Mouse (Mus musculus): ENCODE measurements around the gene Pde11a.
A peak's percentile ranks its signal among the peaks of the same experiment; 100 is the strongest.

The Pde11a gene

DNA sequence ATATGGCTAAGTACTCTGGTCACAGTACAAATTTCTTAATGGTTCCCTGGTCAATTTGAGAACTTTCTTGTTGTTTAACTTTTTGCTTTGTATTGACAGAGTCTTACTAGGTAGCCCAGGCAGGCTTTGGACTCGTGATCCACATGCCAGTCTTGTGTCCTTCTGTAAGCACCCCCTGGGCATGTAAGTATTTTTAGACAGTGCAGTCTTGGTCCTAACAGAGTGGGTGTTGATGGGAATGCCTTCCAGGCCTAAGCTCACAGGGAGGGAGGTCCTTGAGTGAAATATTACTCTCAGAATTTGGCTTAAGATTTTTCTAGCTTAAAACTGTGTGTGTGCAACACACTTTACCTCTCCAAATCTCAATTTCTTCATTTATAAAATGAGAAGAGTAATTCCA, 153.4 kb downstream of the Pde11a start:
- no peak for DNase-seq (ENCODE audit: low read depth, low spot score)

DNA sequence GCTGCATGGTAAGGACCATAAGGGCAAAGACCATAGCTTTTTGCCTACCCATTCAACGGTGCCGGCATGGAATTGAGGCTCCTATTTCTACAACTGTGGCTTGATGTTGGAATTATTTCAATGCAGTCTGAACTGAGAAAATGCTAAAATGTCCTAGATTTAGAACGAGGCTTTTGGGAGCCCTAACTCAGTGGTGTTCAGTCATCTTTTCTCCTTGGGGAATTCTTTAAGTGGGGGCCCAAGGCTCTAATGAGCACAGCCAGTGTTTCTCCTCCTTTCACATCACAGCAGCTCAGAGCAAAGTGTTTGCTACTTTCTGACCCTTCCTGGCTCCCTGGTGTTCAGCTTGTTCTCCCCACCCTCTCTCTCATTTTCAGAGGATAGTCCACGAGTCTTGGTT, 175.8 kb downstream of the Pde11a start:
- DNase-seq (ENCODE audit: low read depth, low spot score): no peak

DNA sequence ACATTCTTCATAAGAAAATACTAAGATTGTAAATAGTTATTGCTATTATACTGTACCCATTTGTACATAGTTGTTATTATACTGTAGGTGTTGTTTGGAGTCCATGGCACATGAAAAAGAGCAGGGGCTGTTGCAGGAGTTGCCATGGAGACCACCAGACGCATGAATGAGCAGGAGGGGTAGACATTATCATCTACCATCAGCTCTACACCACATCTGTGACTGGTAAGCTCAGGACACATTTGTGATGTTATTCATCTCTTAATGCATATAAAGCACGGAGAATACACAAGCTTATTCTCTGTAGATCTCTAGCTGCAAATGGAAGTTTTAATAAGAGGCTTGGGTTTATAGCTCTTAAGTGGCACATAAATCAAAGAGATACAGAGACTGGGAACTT, 179.6 kb downstream of the Pde11a start:
- DNase-seq (ENCODE audit: low read depth, low spot score): no peak

DNA sequence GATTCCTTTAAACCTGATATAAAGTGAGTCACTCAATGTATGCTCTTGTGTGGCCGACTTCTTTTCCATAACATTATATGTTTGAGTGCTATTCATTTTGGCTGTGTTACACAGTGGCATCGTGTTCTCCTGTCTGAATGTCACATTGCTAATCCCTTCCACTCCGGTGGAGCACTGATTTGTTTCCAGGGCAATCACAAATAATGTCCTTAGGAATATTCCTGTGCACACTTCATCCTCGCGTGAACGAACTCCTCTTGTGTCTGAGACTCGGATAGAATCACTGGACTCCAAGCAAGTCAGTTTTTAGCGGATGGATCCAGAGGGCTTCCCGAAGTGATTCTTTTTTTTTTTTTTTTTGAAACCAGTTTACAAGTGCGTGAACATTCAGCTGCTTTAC, 197.4 kb downstream of the Pde11a start:
- no peak for DNase-seq (ENCODE audit: low read depth, low spot score)

DNA sequence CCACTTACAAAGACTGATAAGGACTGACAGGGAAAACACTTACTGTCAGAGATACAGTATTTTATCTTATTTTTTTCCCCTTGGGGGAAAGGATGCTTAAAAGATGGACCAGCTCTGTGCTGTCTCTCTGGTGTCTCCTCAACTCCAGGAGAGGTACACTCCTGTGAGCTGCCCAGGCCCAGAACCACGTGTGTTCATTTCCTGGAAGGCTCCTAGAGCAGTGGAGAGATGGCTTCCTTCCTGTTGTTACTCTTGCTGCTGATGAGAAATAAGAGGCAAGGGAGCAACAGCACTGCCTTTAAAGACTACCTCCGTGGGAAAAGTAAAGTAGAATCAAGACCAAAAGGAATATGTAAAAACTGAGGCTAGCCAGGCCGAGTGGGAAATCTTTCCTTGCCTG, 205.6 kb downstream of the Pde11a start:
- no peak for DNase-seq (ENCODE audit: low read depth, low spot score)

DNA sequence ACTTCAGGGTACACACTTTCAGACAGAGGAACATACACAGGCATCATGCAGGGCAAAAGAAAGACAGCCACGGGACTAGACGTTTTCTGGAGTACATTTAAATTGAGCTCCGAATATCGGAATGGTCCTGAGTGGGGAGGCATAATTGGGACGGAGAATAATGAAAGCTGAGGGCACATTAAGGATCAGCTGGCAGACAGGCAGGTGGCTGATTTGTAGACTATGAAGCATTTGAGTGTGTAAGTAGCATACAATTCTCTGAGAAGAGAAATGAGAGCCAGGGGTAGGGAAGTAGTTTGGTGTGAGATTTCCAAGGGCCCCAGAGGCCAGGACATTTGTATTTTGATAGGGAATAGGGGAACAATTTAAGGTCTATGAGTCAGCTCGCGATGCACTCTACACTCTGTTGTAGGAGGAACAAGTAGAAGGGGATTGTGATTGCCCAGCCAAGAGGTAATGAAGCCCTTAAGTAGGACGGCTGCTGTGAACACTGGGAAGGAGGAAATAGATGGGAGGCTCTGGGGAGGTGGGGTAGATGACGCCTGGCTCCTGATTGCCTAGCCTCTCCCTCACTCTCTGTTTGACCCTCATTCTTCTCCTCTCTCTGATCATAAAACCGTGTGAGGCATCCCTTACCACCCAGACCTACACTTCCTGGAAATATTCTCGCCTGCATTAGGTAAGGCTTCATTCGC, 208.5 kb downstream of the Pde11a start:
- DNase-seq (ENCODE audit: low read depth, low spot score): no peak

DNA sequence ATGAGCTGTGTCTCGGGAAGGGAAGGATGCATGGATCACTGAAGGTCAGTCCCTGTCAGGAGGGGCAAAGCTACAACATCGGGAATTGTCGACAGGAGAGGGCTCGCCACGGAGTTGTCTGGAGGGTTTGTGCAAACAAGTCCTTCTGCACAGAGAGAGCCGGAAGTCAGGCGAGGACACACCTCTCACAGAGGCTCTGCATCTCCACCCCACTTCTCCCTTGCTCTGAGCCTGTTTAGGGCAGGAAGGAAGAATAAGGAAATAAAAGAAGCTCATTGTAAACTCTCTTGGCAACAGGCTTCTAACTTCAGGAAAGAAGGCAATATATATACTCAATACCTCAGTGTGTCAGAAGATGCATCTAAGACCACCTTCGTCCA, 209.5 kb downstream of the Pde11a start:
- no peak for DNase-seq (ENCODE audit: low read depth, low spot score)

DNA sequence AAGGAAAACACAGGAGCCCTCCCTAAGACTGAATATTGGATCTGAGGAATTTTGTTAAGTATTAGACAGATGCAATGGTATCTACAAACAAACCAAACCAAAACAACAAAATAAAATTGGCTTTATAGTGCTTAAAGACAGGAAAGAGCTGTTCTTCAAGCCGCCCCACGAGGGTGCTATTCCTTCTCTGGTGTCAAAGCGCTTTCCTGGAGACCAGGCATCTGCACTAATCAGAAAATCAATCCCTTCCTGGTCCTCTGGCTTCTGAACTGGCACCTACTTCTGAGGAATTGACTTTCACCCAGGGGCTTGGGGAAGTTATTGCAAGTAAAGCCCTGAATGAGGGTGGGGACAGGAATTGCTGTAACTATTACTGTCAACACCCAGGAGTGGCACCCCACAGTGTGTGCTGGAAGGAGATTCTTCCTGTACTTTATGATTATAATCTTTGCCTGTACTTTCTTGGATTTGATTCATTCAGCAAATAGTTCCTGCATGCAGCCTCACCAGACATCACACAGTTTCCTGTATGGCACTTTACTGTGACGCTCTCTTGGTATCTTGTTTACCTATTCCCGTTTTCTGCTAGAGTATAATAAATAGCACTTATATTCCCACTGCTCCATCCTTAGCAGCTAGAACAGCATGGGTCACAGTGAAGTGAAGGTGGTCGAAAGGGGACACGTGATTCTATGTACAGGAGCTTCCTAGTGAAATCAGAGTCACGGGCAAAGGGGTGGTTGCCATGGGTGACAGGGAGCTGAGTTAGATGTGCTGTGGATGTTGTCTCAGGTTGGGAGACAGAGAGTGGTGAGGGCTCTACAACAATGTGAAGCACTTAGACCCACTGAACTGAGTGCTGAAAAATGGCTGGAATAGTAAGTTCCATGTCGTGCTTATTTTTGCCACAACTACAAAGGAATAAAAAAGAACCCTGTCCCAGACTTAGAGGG, 210.2 kb downstream of the Pde11a start:
- DNase-seq (ENCODE audit: low read depth, low spot score): peak; percentile 63

DNA sequence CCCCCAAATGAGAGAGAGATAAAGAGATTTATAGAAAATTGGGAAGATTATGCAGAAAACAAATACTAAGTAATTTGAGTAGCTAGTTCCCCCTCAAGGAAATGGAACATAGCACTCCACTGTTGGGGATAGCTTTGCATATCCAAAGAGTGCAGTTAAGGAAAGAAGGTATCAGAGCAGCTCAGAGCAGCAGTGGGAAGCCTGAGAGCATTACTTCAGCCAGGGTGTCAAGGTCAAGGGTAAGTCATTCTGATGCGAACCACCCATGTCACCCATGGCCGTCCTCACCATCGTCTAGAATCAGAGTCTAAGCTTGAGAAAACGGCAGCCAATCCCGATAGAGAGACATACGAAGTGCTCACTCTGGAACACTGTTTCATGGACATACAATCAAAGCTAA, 211.9 kb downstream of the Pde11a start:
- peak; percentile 52 for DNase-seq (ENCODE audit: low read depth, low spot score)

DNA sequence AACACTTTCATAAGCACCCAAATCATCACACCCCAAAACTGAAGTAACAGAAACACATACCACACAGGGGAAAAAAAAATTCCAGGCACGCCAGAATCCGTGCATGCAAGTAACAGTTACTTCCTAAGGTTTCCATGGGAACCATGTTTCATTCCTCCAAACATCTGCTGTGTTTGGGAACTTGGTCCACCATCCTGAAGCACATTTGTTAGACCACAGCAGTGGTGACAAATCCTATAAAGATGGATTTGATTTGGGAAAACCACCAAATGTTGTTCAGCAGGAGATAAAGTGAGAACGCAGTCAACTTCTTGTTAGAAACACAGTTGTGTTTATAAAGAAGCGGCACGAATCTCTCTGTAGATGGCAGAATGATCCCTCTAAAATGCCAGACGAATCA, 213.8 kb downstream of the Pde11a start:
- DNase-seq (ENCODE audit: low read depth, low spot score): no peak

DNA sequence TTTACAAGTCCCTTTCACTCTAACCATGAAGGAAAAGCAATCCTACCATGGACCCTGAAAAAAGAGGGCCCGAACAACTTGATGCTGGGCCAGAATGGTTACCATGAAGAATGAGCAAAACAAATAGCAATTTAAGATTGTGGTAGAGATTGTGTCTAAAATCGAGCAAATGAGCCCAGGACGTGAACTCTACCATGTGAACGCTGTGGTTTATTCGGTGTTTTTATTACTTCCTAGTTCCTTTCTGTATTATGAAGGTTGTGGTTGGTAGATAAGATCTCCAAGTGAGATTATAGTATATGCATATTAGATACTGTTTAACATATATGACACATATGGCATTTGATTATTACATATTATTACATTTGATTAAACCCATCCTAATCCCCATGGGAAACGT, 216.4 kb downstream of the Pde11a start:
- no peak for DNase-seq (ENCODE audit: low read depth, low spot score)

DNA sequence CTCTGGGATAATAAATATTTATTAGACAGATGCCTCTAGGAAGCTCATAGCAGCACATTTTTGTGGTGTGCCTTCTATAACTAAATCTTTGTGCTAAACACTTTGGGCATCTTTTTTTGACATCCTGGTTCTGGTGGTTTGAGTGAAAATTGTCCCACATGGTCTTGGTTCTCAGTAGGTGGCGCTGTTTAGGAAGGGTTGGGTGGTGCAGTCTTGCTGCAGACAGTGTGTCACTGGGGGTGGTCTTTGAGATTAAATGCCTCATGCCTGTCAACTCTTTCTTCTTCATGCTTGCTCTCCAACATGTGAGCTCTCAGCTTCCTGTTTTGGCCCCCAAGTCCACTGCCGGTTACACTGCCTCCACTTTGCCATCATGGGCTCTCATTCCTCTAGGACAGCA, 218.7 kb downstream of the Pde11a start:
- DNase-seq (ENCODE audit: low read depth, low spot score): peak; percentile 52

DNA sequence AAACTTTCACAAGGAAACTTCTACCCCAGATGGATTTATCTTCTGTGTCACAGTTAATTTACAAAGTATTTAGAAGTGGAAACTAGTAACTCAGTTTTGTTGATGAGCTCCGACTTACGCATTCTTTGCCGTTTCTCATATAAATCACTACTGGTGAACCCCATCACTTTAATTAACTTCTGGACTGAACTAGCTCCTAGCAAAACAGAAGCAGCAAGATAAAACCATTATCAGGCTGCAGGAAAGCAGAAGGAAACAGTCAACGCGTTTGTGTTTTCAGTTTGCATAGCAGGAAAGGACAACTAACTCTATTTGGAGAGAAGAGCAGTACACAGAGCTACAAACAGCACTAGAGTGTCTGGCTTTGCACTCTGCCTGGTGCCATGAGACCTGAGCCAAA, 220.1 kb downstream of the Pde11a start:
- DNase-seq (ENCODE audit: low read depth, low spot score): no peak

DNA sequence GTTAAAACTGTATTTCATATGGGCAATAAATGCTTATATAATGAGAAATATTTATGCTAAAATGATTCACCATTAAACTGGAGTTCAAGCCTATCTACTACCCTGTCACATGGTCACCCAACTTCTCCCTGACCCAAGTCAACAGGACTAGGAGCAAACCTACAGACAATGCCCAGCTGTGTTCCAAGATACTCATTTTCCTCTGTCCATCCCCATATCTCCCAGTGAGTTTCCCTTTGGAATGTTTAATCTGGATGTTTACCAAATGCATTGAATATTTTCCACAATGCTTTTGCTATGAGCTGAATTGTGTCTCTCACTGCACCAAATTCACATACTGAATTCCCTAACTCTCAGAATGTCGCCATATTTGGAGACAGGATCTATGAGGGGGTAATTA, 221.4 kb downstream of the Pde11a start:
- DNase-seq (ENCODE audit: low read depth, low spot score): no peak

DNA sequence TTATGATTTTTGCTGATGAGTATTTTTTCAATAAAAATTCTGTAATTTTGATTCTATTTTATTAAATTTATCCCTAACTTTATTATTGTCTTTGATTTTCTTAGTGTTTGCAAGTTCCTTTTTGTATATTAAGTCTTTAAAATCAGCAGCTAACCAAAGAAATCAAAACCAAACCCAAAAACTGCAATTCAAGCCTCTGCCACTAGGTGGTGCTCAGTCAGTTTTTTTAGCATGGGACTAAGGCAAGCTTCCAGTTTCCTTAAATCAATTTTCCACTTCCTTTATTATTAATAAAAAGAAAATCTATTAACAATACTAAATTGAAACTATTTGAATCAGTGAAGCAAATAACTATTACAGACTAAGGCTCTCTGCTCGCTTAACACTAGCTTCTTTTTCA, 222.9 kb downstream of the Pde11a start:
- peak; percentile 69 for DNase-seq (ENCODE audit: low read depth, low spot score)

DNA sequence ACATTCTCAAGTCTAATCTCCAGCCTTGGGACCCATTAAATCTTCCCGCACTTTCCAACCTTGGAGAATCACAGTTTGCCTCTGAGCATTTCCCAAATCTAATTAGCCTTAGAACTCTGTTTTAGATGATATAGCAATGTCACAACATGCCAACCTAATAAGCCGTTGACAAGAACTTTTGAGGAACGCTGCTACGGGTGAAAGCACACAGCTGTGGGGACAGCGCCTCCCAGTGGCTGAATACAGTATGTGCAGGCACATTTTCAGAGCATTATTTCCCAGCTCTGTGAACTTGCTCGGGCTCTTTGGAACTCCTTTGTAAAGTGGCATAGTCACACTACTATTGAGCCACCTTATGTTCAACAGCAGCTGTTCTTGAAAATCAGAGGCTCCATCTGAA, 223.8 kb downstream of the Pde11a start:
- peak; percentile 76 for DNase-seq (ENCODE audit: low read depth, low spot score)

DNA sequence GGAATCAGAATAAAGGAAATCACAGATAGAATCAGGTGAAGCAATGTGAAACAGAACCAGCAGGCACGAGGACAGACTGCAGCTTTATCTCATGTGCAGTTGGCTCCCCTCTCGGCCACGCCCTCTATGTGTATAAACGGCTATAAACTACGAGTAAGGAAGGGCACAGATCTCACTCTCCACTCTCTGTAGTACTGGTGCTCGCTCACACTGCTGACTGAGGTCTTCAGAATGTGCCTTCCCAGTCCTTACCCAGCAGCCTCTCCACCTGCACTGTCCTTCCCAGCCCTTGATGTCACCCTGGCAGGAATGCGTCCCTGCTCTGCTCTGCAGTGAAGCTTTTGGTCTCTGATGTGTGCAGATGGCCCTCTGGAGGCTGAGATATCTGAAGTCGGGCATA, 228.9 kb downstream of the Pde11a start:
- peak; percentile 42 for DNase-seq (ENCODE audit: low read depth, low spot score)

DNA sequence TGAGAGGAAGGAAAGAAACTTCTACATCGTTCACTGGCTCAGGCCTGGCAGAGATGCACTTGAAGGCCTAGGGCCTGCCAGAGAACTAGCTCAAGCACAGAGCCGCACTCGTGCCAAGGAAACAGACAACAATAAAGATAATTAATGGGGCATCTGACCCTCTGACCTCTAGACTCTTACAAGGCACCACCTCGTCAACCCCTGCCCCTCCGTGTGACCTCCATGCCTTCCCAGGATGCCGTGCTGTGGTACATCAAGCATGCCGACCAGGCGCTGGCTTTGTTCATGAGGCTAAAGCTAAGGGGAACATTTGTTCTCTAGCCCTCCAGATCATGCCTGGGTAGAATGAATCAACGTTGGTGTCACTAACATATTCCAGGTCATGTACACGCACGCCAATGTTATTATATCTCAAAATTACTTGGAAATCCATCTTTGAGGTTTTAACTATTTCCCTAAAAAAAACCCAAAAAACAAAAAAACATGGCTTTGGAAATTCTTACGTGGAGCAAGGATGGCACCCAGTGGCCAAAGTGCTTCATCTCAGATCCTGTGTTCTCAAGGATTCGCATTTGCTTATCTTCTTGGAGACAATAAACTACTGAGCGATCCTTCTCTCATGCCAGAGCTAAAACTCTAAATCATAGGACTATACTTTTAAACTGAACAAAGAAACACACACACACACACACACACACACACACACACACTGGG, 236.5 kb downstream of the Pde11a start:
- no peak for DNase-seq (ENCODE audit: low read depth, low spot score)

DNA sequence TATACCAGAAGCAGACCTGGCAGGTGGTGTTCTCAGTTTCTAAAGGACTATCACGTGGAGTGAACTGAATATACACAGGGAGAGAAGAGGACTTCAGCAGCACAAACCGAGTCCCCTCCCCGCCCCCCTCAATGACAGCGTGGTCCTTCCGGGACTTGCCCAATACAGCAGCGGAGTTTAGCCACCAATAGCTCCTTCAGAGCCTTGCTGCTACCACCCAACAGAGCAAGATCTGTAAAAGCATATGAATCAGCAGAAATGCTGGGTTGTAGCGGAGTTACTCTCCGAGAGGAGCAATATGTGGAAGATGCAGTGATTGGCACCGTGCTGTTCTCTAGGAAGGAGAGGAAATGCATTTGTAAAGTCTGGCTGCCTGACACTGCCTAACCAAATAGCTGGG, 238.0 kb downstream of the Pde11a start:
- DNase-seq (ENCODE audit: low read depth, low spot score): no peak

DNA sequence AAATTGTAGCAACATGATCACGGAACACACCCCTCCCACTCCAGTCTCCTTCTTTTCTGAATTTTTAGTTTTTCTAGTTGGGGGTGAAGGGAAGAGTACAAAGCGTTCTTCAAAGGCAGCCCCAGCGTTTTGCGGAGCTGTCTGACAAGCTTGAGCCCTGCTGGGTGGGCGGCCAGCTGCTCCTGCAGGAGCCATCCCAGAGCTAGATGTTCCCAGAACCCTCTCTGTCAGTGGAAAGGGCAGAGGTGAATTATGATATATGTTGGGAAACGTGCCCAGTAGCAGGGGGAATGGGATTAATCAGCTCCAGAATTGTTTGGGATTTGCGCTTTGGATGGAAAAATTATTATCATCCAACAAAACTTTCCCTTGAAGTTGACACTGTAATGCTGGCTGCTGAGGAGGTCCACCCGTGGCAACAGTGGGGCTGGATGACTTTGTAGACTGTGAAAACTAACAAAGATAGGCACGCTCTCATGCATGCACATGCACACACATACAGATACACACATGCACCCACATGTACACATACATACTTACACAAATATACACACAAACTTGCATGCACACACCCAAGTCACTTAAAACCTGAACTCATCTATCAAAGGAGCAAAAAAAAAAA, 238.7 kb downstream of the Pde11a start:
- no peak for DNase-seq (ENCODE audit: low read depth, low spot score)

DNA sequence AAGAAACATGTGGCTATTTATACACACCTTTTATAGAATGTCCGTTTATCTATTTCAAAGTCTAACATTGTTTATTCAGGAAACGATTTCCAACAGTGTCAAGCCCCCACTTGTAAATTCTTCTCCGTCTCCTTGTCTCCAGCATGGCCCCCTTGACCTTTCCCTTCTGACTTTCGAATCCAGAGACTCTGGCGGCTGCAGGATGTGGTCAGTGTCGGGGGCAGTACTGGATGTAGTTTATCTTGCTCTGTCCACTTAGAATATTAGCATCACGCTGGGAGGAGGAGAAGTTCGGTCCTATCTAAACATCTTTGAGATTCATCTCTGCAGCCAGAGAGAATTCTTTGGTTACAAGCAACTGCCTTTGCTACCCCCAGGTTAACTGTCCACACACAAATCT, 240.2 kb downstream of the Pde11a start:
- DNase-seq (ENCODE audit: low read depth, low spot score): no peak

DNA sequence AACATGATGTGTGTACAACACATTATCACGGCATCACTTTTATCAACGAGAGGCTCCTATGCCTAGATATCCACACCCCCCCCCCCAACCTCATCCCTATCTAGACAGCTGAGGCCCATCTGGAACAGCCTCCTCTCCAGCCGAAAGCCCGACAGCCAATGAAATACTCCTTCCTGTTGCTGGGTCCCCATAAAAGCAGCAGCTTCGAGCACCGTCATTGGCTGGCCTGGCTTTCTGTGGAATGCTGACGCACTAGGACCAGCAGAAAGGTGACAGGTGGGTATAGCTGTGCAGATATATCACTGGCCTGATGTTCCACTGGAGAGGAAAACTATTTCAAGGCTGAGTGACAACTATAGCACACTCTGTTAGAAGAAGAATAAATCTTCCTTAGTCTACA, 240.7 kb downstream of the Pde11a start:
- DNase-seq (ENCODE audit: low read depth, low spot score): no peak

Data from ZHBTc4 (cell line).